Mouse (Mus musculus) megakaryocyte progenitor cell, adult 5-6 weeks (primary cell): ENCODE data around the gene Arpin. TPM values are rescaled to one million over a fixed set of nuclear protein-coding genes. Genes with fewer than 3 reads are reported as not detected.

Source experiments
- ATAC-seq: replicated peaks from 2 replicates; pipeline ENCODE4 v1.8.0; 2016; ENCODE audit warnings: mild to moderate bottlenecking, moderate TSS enrichment, inconsistent platforms; ENCODE audit not compliant: poor library complexity
- total RNA-seq, 2 experiments: library from RNA; stranded (forward) in 1 of 2; stranded (reverse) in 1 of 2; fragments of 157-497, 149-512 nt in 1 of 2; fragments of 200-1000 nt in 1 of 2; gene quantifications; 2 replicates each; pipeline versions ENCODE4 v1.2.3 to v1.2.4; 2015 to 2017

Gene Arpin
- total RNA-seq (2015) (0.15 TPM in 1 of 2 replicates, not detected in the other), total RNA-seq (2017) (0.14 TPM in 1 of 2 replicates, not detected in the other)

DNA sequence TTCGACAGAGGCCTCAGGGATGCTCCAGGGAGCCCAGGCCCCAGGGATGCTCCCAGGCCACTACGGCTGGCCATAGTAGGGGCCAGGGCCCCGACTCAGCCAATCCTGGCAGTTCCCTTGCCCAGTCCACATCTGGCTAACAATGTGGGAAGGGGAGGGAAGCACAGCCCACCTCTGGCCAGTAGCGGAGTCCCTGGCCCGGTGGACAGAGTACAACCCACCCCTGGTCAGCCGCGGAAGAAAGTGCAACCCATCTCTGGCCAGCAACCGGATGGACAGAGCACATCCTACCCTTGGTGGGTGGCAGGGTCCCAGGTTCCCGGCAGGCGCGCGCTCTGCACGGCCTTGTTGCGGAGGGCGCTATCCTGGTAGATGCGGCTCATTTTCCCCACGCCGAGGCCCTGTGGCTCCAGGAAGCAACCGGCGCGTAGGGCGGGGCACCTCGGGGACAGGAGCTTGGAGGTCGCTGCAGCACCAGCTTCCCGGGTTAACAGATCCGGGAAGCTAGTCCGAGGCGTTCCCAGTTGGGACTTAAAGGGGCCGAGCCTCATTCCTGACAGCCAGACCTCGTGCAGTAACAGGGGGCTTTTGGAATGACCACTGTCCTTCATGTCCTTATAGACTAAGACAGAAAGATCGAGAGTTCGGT, at the start of gene Arpin:
Gene Arpin (minus strand): TSS at position 498 of the 649 bp plus-strand sequence.
- peak; percentile 29; the same call in 1 of the 2 replicates for ATAC-seq

DNA sequence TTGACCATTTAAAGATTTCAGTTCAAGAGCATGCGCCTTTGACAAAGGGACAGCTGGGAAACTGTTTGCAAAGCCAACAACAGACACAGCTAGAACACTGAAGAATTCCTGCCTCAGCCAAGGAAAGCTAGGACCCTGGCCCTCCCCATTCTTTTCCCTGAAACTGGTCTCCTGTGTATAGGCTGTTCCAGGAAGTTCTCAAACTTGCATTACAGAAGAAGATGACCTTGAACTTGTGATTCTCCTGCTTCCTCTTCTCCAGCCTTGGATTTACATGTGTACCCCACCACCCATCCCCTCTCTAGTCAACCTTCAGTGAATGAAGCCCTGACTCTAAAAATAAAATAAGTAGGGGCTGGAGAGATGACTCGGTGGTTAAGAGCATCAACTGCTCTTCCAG, 40.2 kb upstream of the Arpin start:
- ATAC-seq, result no peak

DNA sequence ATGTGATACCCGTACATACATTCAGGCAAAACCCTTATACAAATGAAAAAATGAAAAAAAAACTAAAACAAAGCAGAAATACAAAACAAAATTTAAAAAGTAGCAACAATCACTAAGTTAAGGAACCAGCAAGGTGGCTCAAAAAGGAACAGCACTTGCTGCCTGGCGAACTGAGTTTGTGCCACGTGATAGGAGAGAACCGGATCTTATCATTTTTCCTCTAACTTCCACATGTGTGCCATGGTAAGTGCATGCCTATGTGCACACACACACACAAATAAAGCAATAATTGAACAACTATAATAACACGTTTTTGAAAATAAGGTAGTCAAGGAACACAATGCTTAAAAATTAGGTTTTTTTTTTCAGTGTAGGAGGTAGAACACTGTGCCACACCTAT, 37.0 kb upstream of the Arpin start:
- no peak for ATAC-seq

DNA sequence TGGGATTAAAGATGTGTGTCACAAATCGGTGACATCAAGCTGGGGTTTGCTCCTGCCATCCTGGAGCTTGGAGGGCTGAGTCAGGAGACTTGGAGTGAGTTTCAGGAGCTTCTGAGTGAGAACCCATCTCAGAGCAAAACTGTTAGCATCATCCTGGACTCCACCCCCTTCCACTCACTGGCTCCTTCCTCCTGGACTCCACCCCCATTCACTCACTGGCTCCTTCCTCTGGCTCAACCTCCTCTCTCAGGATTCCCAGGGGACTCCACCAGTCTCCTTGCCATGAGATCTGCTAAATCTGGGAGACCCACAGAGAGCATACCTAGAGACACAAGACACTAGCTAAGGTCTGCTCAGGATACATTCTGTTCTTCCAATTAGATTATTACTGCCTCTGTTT, 35.2 kb upstream of the Arpin start:
- no peak for ATAC-seq

DNA sequence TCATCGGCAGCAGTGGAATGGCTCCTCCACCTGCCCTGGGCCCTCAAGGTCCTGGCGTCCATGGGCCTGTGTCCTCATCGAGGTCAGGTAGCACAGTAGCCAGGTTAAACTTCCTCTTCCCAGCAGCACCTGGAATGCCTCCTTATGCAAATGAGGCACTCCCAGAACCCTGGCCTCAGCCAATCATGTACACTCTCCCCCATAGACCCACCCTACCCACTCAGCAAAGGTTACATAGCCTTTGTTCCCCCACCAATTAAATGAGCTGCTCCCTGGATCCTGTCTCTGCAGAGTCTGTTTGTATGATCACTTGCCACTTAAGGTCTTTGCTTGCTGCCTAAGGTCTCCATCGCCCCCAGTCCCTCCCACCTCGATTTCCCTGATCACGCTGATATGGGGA, 33.2 kb upstream of the Arpin start:
- ATAC-seq, result no peak

DNA sequence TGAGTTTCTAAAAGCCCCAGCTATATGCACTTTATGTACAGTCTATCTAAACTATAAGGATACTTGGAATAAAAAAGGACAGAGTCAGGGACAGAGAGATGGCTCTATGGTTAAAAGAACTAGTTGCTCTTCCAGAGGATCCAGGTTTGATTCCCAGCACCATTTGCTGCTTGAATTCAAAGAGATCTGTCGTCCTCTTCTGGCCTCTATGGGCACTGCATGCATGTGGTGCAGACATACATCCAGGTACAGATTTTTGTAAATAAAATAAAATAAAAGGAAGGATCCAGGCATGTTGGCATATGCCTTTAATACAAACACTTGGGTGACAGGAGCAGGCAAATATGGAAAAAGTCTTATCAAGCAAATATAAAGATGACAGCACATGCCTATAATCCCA, 26.4 kb upstream of the Arpin start:
- ATAC-seq, result no peak

DNA sequence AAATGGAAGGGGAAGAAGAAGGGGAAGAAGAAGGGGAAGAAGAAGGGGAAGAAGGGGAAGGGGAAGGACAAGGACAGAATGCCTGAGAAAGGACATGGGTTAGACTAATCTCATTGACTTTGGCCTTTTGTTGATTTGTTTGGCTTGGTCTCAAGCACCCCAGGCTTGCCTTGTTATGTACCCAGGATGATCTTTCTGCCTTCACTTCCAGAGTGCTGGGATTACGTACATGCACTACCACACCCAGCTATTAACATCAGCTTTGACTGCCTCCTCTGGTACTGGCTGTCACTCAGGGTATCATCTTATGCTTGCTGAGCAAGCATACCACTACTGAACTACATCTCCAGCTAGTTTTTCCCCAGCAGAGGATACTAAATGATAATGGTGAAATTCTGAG, 21.0 kb upstream of the Arpin start:
- ATAC-seq, result no peak

DNA sequence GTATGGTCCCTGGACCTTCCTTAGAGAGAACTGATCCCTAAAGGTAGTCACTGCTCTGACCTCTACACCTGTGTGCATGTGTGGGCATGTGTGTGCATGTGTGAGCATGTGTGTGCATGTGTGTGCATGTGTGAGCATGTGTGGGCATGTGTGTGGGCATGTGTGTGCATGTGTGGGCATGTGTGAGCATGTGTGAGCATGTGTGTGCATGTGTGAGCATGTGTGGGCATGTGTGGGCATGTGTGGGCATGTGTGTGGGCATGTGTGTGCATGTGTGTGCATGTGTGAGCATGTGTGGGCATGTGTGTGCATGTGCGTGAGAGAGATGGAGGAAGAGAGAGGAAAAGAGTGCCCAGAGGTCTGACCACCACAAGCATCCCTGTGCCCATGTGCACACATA, 19.7 kb upstream of the Arpin start:
- no peak for ATAC-seq

DNA sequence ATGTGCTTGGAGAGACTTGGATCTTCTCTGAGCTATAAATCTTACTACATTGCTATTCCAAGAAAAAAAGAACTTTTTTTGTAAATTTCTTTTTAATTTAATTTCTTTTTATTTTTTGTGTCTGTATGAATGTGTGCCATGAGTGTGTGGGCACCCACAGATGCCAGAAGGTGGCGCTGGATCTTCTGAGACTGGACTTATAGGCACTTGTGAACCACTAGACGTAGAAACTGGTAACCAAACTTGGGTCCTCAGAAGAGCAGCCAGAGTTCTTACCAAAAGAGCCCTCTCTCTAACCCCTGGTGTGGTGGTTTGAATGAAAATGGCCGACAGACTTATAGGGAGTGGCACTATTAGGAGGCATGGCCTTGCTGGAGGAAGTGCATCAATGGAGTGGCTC, 15.9 kb upstream of the Arpin start:
- ATAC-seq, result no peak

DNA sequence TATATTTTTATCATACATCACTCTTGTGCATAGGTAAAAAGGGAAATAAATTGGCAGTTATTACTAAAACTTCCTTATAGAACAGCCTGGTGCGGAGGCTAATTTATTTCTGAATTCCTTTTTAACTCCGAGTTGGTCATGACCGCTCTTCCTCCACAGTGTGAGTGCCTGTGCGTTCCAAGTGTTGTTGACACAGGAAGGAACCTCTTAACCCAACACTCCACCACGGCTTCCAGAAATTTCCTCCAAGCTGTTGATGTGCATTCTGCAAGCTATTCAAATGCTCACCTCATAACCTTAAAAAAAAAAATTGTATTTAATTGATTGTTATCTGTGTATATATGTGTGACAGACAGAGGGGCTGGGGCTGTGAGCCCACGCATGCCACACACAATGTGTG, 15.1 kb upstream of the Arpin start:
- no peak for ATAC-seq

DNA sequence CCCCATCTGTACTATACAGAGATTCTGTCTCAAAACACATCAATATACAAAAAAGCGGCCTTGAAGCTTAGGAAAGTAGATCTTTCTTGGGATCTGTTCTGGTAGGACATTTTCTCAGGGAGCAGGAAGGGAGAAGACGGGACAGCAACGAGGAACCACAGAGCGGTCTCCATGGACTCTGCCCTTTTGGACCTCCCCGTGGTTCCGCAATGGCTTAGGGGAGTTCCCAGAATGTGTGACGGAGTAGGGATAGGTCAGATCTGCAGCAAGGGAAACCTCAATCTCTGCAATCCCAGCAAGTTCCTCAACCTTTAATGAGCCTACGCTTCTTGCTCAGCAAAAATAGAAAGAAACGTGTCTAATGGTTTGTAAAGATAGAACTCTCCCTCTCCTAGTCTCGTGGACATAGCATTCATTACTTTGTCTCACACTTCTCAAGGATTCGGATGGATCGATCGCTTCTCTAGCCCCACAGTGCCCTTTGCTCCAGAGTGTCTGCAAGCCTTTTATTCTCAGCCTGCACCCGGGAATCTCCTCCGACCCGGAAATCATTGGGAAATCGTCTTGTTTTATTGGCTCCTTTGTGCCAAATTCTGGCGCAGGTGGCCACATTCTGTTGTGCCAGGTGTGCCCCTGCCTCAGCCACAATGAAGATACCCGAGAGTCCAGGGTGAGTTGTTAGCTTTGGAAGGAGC, 499 bp upstream of the Arpin start:
- peak; percentile 46; the same call in 1 of the 2 replicates for ATAC-seq

DNA sequence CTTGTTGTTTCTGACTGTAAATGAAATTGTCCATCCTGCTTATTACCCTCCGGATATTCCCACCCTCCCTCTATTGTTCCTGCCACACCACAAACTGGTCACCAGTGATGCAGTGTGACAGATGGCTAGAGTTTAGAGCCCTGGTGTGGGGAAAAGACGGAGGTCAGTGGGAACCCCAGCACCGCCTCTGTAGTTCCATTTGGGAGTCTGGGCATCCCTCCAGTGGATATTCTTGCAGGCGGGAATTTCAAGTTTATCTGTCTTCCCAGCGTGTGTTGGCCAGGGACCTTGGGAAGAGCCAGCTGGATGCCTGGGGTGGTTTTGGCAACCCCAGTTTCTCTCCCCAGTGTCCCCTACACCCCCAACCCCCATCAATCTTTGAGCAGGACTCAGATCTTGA, 698 bp downstream of the Arpin start:
- ATAC-seq, result no peak

DNA sequence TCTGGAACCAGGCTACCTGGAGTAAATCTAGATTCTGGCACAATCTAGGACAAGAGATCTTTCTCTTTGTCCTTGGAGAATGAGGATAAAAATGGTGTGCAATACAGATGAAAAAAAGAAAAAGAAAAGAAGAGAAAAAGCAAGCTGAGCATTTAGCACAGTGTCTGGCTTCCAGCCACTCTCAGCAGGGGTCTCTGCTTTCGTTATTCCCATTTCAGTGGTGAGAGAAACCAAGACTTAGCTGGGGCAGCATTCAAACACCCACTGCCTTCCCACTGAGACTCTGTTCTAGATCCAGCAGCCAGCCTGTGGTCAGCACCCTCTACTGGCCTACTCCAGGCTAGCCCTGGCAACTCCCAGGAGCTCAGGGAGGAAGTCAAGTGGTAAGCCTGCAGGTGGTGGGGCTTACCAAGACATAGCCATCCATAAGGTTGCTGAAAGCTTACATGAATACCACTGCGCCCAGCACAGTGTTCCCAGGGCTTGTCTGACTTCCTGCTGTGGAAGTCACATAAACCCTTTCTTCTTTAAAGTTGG, 6.6 kb downstream of the Arpin start:
- no peak for ATAC-seq

DNA sequence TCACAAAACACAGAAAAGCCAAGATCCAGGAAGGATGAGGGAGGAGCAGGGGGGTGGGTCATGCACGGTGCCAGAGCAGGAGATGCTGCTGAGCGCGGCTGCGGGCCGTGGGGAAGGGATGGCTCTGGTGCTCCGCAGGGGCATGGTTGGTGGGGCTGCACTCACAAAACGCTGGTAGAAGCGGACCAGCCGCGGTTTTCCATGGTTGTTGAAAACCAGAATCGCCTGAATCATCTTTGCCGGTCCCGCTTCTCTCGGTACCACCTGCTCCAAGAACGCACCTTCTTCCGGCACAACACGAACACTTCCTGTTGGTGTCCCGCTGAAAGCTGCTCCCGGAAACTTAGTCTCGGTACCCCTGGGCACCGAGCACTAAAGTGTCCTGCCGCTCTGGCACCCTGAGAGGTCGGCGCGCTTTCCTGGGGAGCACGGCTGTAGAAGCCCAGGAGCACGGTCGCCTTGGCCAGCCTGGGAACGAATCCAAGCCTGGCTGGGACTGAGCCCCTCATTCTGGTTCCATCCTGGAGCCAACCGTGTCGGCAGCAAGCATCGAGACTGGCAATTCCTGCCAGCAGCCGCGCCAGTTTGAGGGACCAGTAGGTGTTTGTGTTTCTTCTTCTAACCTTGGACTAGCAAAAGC, 14.7 kb downstream of the Arpin start, which contains the start of gene Ap3s2:
Gene Ap3s2 (minus strand): TSS at position 306 of the 640 bp plus-strand sequence.
- peak; percentile 99 for ATAC-seq

DNA sequence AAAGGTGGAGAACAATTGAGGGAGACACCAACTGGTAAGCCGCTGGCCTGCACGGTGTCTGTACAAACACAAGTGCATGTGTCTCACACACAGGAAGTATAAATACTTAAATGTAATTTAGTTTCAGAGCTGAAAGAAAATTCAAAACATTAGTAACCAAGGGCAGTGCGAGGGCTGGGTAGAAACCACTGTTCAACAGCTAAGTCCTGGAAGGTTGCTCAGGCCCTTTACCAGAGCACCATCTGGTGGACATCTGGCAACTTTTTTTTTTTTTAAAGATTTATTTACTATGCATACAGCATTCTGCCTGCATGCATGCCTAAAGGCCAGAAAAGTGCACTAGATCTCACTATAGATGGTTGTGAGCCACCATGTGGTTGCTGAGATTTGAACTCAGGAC, 20.6 kb downstream of the Arpin start:
- peak; percentile 77 for ATAC-seq

DNA sequence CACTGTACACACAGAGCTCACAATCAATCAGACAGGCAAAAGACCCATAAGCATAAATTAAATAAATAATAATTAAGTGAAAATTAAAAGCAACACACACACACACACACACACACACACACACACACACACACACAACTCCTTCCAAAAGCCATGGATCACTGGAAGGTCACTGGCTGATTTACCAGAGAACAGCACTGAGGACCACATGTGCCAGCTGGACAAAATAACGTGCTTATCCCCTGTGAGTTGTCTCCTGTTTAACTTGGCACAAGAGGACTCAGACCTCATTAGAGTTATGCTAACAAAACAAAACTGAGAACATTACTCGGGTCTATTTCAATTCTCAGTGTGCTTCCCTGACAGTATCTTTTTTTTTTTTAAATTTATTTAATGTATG, 27.8 kb downstream of the Arpin start:
- ATAC-seq, result no peak

DNA sequence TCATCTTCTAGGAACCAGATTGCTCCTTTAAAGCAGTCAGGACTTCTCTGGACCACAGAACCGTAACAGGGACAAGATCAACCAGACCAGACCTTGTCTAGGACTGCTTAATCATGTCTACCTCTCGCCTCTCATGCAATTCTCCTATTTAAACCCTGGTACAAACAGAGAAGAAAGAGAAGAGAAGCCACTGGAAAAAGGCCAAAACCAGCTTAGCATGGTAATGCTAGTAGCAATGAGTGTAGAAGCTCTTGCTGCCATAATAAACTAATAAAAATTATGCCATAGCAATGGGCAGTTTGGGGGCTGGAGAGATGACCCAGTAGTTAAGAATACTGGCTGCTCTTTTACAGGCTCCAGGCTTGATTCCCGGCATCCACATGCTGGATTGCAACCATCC, 28.2 kb downstream of the Arpin start:
- no peak for ATAC-seq

DNA sequence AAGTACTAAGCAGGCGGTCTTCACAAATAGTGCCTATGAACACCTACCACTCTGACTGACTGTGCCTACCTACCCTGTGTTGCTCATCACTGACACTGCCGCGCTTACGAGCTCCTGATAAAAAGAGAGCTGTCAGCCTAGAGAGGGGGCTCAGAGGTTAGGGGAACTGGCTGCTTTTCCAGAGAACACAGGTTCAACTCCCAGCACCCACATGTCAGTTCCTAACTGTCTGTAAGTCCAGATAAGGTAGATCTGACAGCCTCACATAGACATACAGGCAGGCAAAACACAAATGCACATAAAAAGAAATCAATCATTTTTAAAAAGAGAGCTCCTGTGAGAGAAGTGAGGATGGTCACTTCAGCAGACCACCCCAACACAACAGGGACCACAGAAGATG, 30.0 kb downstream of the Arpin start:
- no peak for ATAC-seq

DNA sequence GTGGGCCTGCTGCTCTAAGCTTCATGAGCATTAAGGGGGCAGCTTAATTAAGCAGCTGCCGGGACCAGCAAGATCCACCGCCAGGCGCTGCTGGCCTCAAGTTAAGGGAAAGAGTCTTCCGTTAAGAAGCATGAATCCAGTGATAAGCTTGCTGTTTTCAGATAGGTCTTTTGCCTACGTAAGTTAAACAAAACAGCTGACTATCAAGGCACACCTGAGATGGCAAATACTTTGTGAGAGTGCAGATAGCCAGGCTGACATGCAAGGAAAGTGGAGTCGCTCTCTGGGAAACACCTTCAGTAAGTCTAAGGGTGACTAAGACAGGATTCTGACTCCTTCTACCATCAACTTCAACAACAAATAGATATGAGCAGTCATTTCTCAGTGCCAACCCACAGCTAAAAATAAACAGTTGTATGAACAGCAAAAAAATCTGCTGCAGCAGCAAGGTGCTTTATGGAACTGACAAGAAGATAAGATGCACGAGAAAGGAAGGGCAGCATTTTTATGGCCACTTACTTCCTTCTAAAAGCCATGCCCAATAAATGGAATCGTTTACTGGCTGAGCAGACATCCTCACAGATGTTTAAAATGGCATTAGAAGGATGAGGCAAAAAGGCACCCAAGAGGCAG, 31.9 kb downstream of the Arpin start:
- ATAC-seq, result peak; percentile 55

DNA sequence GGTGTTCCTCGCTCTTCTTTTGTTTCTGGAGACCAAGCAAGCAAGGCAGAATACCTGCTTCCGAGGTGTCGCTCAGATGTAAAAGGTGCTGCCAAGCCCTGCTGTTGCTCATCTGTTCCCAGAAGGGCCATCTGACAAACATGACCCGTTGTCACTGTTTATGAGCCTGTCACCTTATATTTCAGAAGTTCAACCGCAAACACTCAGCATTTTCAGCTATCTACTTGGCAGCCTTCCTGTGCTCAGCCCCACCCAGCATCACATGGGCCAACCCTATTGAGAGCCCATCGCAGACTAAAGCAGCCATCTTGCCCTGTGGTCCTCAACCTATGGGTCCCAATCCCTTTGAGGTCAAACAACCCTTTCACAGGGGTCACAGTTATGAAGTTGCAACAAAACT, 34.4 kb downstream of the Arpin start:
- ATAC-seq, result peak; percentile 94

DNA sequence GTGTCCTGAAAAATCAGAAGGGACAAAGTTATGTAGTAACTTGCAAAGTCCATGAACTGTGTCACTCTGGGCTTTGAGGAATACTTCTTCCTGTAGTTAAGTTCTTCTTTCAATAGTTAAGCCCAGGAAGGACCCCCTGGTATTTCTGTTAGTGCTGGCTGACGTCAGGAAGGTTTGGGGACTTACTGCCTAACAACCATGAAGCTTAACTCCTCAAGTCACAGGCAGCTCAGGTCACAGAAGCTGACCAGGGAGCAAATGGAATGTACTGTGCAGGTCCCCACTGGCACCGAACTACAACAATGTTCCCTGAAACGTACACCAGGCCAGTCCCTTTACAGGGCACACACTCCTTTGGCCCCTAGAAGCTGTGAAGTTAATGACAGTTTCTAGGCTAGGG, 39.9 kb downstream of the Arpin start:
- no peak for ATAC-seq
